Mouse (Mus musculus) kidney, postnatal 0 days (tissue): Measurements from ENCODE around the gene Aaed1. TPM values are rescaled to one million over a fixed set of nuclear protein-coding genes. Genes with fewer than 3 reads are reported as not detected.

ENCODE experiments used
- ATAC-seq: fragments of 200-750 bp; cut with Nextera tagmentation; replicated peaks from 2 replicates; pipeline ENCODE4 v1.8.0; 2017; ENCODE audit warnings: low read depth, moderate number of reproducible peaks, moderate TSS enrichment, moderate library complexity; ENCODE audit not compliant: low FRiP score
- DNase-seq: peaks from one replicate; pipeline ENCODE4 v3.0.0-alpha.2; 2016; ENCODE audit warnings: low spot score
- H3K27ac ChIP-seq: fragments of 300-500 bp; sonication (generic); 2 replicates; pipeline ENCODE4 v1.5.1; 2014; ENCODE audit warnings: mild to moderate bottlenecking
- H3K27me3 ChIP-seq: fragments of 300-500 bp; sonication (generic); 2 replicates; pipeline ENCODE4 v1.6.1; 2014; ENCODE audit warnings: low read length, mixed read lengths; ENCODE audit not compliant: insufficient read depth
- H3K36me3 ChIP-seq: fragments of 300-500 bp; sonication (generic); 2 replicates; pipeline ENCODE4 v1.6.1; 2014; ENCODE audit warnings: low read length, mixed read lengths; ENCODE audit not compliant: insufficient read depth
- H3K4me1 ChIP-seq: fragments of 300-500 bp; sonication (generic); replicated peaks from 2 replicates; pipeline ENCODE4 v1.6.1; 2014; ENCODE audit warnings: antibody characterized with exemption, low read length, mixed read lengths; ENCODE audit not compliant: insufficient read depth
- H3K4me2 ChIP-seq: fragments of 300-500 bp; sonication (generic); 2 replicates; pipeline ENCODE4 v1.6.1; 2014; ENCODE audit warnings: mild to moderate bottlenecking, low read length, moderate library complexity, mixed read lengths
- H3K4me3 ChIP-seq: fragments of 300-500 bp; sonication (generic); replicated peaks from 2 replicates; pipeline ENCODE4 v1.5.1; 2014; ENCODE audit warnings: low read depth, low read length
- H3K9ac ChIP-seq: fragments of 300-500 bp; sonication (generic); 2 replicates; pipeline ENCODE4 v1.6.1; 2014; ENCODE audit warnings: low read depth, low read length
- H3K9me3 ChIP-seq: fragments of 300-500 bp; sonication (generic); replicated peaks from 2 replicates; pipeline ENCODE4 v1.6.1; 2016; ENCODE audit warnings: low read length, inconsistent platforms, mixed read lengths
- CTCF ChIP-seq: IDR thresholded peaks from 2 replicates; pipeline ENCODE4 v1.5.1; 2016; ENCODE audit warnings: antibody characterized with exemption, low read depth, mild to moderate bottlenecking, moderate library complexity
- WGBS: fragments of 180-500 bp; shearing (Covaris S2); extraction: QIAGEN DNeasy Blood & Tissue Kit; methylation state at CpG from one replicate; pipeline ENCODE4 v1.1.7; 2014; 5-methylcytosine and 5-hydroxymethylcytosine counted together
- polyA plus RNA-seq: library from polyadenylated mRNA; unstranded; fragments of >200 nt; fragmentation: Nextera tagmentation; extraction: Ambion mirVana; gene quantifications from 2 replicates; pipeline ENCODE4 v1.2.1, GENCODE M21; 2015

The Aaed1 gene
- polyA plus RNA-seq, 1 experiment from 2014 or later = 53.9 TPM

DNA sequence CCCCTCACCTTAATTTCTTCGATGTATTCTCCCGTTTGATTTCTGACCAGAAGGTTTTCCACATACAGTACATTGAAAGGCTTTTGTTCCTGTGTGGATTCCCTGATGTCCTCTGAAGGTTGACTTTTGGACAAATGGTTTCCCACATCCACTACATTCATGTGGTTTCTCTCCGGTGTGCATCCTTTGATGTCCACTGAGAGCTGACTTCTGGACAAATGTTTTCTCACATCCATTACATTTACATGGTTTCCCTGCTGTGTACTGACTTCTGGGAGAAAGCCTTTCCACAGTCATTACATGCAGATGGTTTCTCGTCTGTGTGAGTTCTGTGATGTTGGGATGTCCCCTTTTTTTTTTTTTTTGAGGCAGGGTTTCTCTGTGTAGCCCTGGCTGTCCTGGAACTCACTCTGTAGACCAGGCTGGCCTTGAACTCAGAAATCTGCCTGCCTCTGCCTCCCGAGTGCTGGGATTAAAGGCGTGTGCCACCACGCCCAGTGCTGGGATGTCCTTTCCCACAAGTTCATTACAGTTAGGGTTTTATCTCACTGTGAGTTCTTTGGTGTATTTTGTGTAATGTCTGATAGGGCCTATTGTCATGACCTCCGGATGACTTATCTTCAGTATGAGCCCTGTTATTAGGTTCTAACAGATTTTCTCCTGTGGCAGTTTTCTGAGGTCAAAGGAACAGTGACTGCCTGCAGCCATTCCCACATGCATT lies 10.2 kb upstream of the Aaed1 start:
- no peaks in the 10 kb centered on the region for H3K27me3 ChIP-seq
- no peak overlapping the region for H3K4me3 ChIP-seq
- H3K36me3 ChIP-seq = no peaks in the 10 kb centered on the region
- no peaks in the 10 kb centered on the region for H3K4me1 ChIP-seq
- no peak overlapping the region for H3K9ac ChIP-seq
- DNase-seq = no peak
- H3K9me3 ChIP-seq = no peaks in the 10 kb centered on the region
- no peak for ATAC-seq
- no peak overlapping the region for H3K4me2 ChIP-seq
- 77% methylated on average over 8 of the region's 8 CpGs for WGBS
- no peak for TF ChIP-seq CTCF
- no peak overlapping the region for H3K27ac ChIP-seq

DNA sequence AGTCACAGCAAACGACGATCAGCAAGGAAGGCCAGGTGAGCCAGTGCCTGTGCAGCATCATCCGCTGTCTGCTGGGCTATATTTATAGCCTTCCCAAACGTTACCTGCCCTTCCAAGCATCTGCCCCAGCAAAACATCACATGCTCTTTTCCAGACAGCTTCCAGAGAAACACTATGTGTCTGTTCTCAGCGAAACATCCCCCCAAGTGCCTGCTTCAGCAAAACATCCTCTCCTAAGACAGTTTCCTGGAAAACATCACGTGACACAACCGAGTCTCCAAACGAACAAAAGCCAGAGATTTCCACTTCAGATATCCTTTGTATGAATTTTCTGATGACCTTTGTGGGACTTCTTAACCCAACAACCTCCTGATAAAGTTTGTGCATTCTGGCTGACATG lies 7.8 kb upstream of the Aaed1 start:
- DNase-seq (no peak), ATAC-seq (no peak)
- Histone ChIP-seq H3K36me3 (no peaks in the 10 kb centered on the region), H3K4me1 (no peaks in the 10 kb centered on the region), H3K9ac (no peak overlapping the region), H3K4me2 (no peak overlapping the region), H3K4me3 (no peak overlapping the region), H3K9me3 (no peaks in the 10 kb centered on the region), H3K27me3 (no peaks in the 10 kb centered on the region), H3K27ac (no peak overlapping the region)
- TF ChIP-seq CTCF = no peak
- WGBS = 70% methylated on average over 8 of the region's 8 CpGs

DNA sequence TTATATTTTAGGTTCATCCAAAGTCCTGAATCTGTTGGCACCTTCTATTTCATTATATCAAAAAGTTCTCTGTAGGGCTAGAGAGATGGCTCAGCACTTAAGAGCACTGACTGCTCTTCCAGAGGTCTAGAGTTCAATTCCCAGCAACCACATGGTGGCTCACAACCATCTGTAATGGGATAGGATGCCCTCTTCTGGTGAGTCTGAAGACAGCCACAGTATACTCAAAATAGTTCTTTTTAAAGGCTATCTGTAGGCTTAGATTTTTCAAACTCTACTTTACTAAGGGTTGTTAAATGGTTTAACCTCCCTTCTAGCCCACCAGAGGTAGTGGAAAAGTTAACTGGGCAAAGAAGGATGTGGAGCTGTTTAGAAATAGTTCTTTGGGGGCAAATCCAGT lies 7.3 kb upstream of the Aaed1 start:
- Histone ChIP-seq H3K4me2 (no peak overlapping the region), H3K27me3 (no peaks in the 10 kb centered on the region), H3K4me3 (no peak overlapping the region), H3K9ac (no peak overlapping the region), H3K36me3 (no peaks in the 10 kb centered on the region), H3K9me3 (no peaks in the 10 kb centered on the region), H3K4me1 (no peaks in the 10 kb centered on the region), H3K27ac (no peak overlapping the region)
- TF ChIP-seq CTCF = 0 out of 2 replicates have a peak, but pooled peaks have one; percentile 18
- no peak for ATAC-seq
- DNase-seq = no peak

DNA sequence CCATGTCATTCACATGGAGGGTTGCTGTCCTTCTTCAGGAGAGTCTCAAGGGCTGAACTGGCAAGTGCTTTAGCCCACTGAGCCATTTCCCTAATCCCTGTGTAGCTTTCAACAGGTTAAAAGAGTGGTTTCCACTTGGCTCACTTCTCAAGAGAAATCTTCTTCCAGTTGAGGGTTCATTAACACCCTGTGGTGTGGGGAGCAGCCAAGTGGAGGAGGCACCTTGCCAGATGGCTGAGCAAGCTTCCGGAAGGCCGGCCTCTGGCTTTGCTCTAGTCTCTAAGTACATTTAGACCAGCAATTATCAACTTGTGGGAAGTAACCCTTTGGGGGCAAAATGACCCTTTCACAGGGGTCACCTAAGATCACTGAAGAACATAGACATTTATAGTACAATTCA lies 5.8 kb upstream of the Aaed1 start:
- ATAC-seq = no peak
- Histone ChIP-seq H3K27me3 (no peaks in the 10 kb centered on the region), H3K9ac (no peak overlapping the region), H3K4me2 (no peak overlapping the region), H3K9me3 (no peaks in the 10 kb centered on the region), H3K4me1 (no peaks in the 10 kb centered on the region), H3K27ac (no peak overlapping the region), H3K4me3 (no peak overlapping the region), H3K36me3 (no peaks in the 10 kb centered on the region)
- TF ChIP-seq CTCF = no peak
- WGBS = 28% methylated on average over 2 of the region's 2 CpGs
- peak; percentile 11 for DNase-seq

DNA sequence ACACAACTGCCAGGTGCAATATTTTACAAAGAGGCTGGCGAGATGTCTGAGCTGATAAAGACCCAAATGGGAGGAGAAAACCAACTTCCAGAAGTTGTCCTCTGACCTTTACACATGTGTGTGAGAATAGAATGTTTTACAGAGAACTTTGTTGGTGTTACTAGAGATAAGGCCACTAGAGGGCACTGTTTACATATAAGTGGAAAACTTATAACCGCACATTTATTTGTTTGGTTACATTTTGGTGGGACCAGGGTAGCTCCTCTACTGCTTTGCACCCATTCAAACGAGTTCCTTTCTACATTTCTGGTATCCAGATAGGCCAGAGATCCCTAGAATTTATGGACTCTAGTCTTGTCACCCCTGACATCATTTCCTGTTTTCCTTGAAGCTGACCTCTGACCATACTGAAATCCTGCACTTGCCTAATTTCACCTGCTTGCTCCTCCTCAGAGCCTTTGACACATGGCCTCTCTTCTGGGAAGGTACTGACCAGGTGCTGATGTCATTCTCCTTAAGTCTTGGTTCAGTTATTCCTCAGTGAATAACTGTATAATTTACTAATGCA lies 3.1 kb upstream of the Aaed1 start:
- H3K4me3 ChIP-seq = no peak overlapping the region
- TF ChIP-seq CTCF = peak; percentile 83
- WGBS = 0% methylated on average over 3 of the region's 3 CpGs
- ATAC-seq (no peak; the same call in 1 of the 2 replicates), DNase-seq (peak; percentile 93)
- no peaks in the 10 kb centered on the region for H3K36me3 ChIP-seq
- no peaks in the 10 kb centered on the region for H3K4me1 ChIP-seq
- H3K27ac ChIP-seq = no peak overlapping the region
- H3K9me3 ChIP-seq = no peaks in the 10 kb centered on the region
- no peak overlapping the region for H3K9ac ChIP-seq
- H3K27me3 ChIP-seq = no peaks in the 10 kb centered on the region
- no peak overlapping the region for H3K4me2 ChIP-seq

DNA sequence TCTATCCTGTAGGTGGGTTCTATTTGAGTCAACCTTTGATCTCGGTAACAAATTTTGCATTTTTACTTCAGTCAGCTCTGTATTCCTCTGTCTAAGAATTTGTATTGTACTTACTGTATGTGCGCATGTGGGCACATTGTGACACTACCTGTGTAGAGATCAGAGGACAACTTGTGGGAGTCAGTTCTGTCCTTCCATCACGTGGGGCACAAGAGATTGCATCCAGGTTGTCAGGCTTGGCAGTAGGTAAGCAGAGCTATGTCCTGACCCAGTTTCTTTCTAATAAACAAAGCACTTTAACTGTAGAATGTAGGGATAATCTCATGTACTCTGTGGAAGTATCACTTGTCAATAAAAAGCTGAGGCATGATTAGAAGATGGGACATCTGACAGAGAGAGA lies 1.5 kb upstream of the Aaed1 start:
- no peak overlapping the region for H3K27ac ChIP-seq
- no peak overlapping the region for H3K4me3 ChIP-seq
- no peaks in the 10 kb centered on the region for H3K9me3 ChIP-seq
- H3K4me1 ChIP-seq = no peaks in the 10 kb centered on the region
- no peaks in the 10 kb centered on the region for H3K27me3 ChIP-seq
- no peak for ATAC-seq
- 71% methylated on average over 3 of the region's 3 CpGs for WGBS
- no peak for DNase-seq
- H3K4me2 ChIP-seq = no peak overlapping the region
- TF ChIP-seq CTCF = no peak
- H3K36me3 ChIP-seq = no peaks in the 10 kb centered on the region
- no peak overlapping the region for H3K9ac ChIP-seq

DNA sequence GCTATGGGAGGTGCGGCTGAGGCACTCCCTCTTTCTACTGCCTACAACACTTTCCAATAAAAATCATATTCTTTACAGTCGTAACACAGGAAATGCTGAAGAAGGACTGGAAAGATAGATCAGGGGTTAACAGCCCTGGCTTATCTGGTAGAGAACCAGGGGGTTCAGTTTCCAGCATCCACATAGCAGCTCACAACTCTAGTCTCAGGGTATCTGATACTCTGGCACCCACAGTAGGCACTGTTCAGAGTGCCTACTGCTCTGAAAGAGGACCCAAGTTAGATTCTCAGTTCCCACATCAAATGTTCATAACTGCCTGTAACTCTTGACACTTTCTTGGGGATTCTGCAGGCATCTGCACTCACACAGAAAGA lies 393 bp upstream of the Aaed1 start:
- peak overlapping the region; percentile 64 for H3K4me2 ChIP-seq
- DNase-seq (no peak), ATAC-seq (no peak; the same call in 1 of the 2 replicates)
- 0 out of 2 replicates have a peak overlapping the region, but pooled peaks have one; percentile 6 for H3K9ac ChIP-seq
- 4% methylated on average over 2 of the region's 2 CpGs for WGBS
- no peaks in the 10 kb centered on the region for H3K9me3 ChIP-seq
- H3K4me1 ChIP-seq = no peaks in the 10 kb centered on the region
- H3K27ac ChIP-seq = 0 out of 2 replicates have a peak overlapping the region, but pooled peaks have one; percentile 61
- H3K27me3 ChIP-seq = no peaks in the 10 kb centered on the region
- H3K4me3 ChIP-seq = peak overlapping the region; percentile 50; the same call in 1 of the 2 replicates
- no peak for TF ChIP-seq CTCF
- peaks cover 3% of the 10 kb centered on the region for H3K36me3 ChIP-seq
